44 mouse cellular contexts compared by ENCODE assay signal in genomic region chr9:49425585-49425984, GRCm38 (mm10). TPM values are rescaled to one million over a fixed set of nuclear protein-coding genes. Genes with fewer than 3 reads are reported as not detected.
"Had no signal": no experiment of that assay in that cellular context is flagged by ENCODE, and none has a peak within 500 bp of the region (broad histone marks: within the 10 kb centered on the region; RNA-seq: fewer than 3 reads in every experiment).

No protein-coding gene starts in this region.

- H3K27ac ChIP-seq: limb, embryonic 10.5 days; limb, embryonic 12.5 days; limb, embryonic 13.5 days; limb, embryonic 15.5 days; liver, embryonic 12.5 days; liver, embryonic 13.5 days; liver, embryonic 14.5 days; liver, embryonic 15.5 days; lung, embryonic 15.5 days; macrophage; midbrain, embryonic 12.5 days; midbrain, embryonic 13.5 days; midbrain, embryonic 15.5 days; neural tube, embryonic 12.5 days had no signal

- H3K4me3 ChIP-seq: limb, embryonic 10.5 days; limb, embryonic 12.5 days; limb, embryonic 13.5 days; limb, embryonic 15.5 days; liver, embryonic 12.5 days; liver, embryonic 13.5 days; liver, embryonic 15.5 days; lung, embryonic 15.5 days; megakaryocyte, embryonic 14.5 days; midbrain, embryonic 12.5 days; midbrain, embryonic 13.5 days; midbrain, embryonic 15.5 days; myocyte; neural tube, embryonic 12.5 days had no signal

- H3K9me3 ChIP-seq: limb, embryonic 10.5 days; limb, embryonic 12.5 days; limb, embryonic 13.5 days; limb, embryonic 15.5 days; liver, embryonic 12.5 days; liver, embryonic 13.5 days; liver, embryonic 15.5 days; lung, embryonic 15.5 days; midbrain, embryonic 12.5 days; midbrain, embryonic 13.5 days; midbrain, embryonic 15.5 days; neural tube, embryonic 12.5 days had no signal

- DNase-seq: left cerebral cortex, postnatal 4 days; liver; liver, embryonic 13.5 days; liver, postnatal 0 days; lung, adult 18-20 months; lung, adult 2 months; lung, embryonic 14.5 days; lung, postnatal 10 days; lung, postnatal 14 days; lung, postnatal 36 days; lung, postnatal 4 days; midbrain, embryonic 14.5 days had no signal

- H3K4me1 ChIP-seq: limb, embryonic 10.5 days; limb, embryonic 15.5 days; liver, embryonic 12.5 days; liver, embryonic 13.5 days; liver, embryonic 15.5 days; lung, embryonic 15.5 days; megakaryocyte, embryonic 14.5 days; midbrain, embryonic 12.5 days had no signal

- H3K4me2 ChIP-seq: limb, embryonic 12.5 days; limb, embryonic 13.5 days; limb, embryonic 15.5 days; liver, embryonic 11.5 days; liver, embryonic 12.5 days; liver, embryonic 13.5 days; liver, embryonic 15.5 days; lung, embryonic 14.5 days; lung, embryonic 15.5 days; midbrain, embryonic 11.5 days; midbrain, embryonic 12.5 days; midbrain, embryonic 13.5 days; midbrain, embryonic 15.5 days; neural tube, embryonic 12.5 days had no signal

- H3K9ac ChIP-seq: limb, embryonic 12.5 days; limb, embryonic 13.5 days; limb, embryonic 15.5 days; liver, embryonic 12.5 days; liver, embryonic 13.5 days; liver, embryonic 14.5 days; liver, embryonic 15.5 days; liver, postnatal 0 days; lung, embryonic 14.5 days; lung, embryonic 15.5 days; midbrain, embryonic 12.5 days; midbrain, embryonic 13.5 days; midbrain, embryonic 15.5 days; neural tube, embryonic 12.5 days had no signal

- H3K36me3 ChIP-seq: limb, embryonic 10.5 days; limb, embryonic 12.5 days; limb, embryonic 13.5 days; limb, embryonic 15.5 days; liver, embryonic 12.5 days; liver, embryonic 13.5 days; liver, embryonic 15.5 days; lung, embryonic 15.5 days; midbrain, embryonic 12.5 days; midbrain, embryonic 13.5 days; midbrain, embryonic 15.5 days; neural tube, embryonic 12.5 days had no signal

- H3K27me3 ChIP-seq: limb, embryonic 12.5 days; limb, embryonic 13.5 days; limb, embryonic 15.5 days; liver, embryonic 12.5 days; liver, embryonic 13.5 days; liver, embryonic 15.5 days; lung, embryonic 15.5 days; megakaryocyte, embryonic 14.5 days; midbrain, embryonic 12.5 days; midbrain, embryonic 13.5 days; midbrain, embryonic 15.5 days; neural tube, embryonic 12.5 days had no signal

RNA-seq across cellular contexts. Expression of gene Ankk1, which starts 1.2 kb away (rescaled TPM):
- total RNA-seq: left cerebral cortex, postnatal 10 days; left cerebral cortex, postnatal 14 days; left cerebral cortex, postnatal 25 days; left cerebral cortex, postnatal 36 days; left cerebral cortex, postnatal 4 days; liver, adult 2 months; megakaryocyte progenitor cell, adult 5-6 weeks; megakaryocyte, adult 5-6 weeks; megakaryocyte-erythroid progenitor cell, adult 5-6 weeks; midbrain, postnatal 0 days; monocyte, adult 5-6 weeks had no signal
- polyA plus RNA-seq: limb, embryonic 10.5 days; limb, embryonic 11.5 days; limb, embryonic 12.5 days; limb, embryonic 13.5 days; limb, embryonic 15.5 days; liver, adult 2 months; liver, embryonic 11.5 days; liver, embryonic 12.5 days; liver, embryonic 13.5 days; liver, embryonic 14.5 days; liver, embryonic 15.5 days; liver, embryonic 16.5 days; liver, postnatal 0 days; lung, embryonic 14.5 days; lung, embryonic 15.5 days; lung, embryonic 16.5 days; macrophage; midbrain, embryonic 11.5 days; midbrain, embryonic 12.5 days; midbrain, embryonic 13.5 days; midbrain, embryonic 14.5 days; midbrain, embryonic 15.5 days; midbrain, embryonic 16.5 days; midbrain, postnatal 0 days; myocyte; neural tube, embryonic 11.5 days; neural tube, embryonic 12.5 days had no signal
